Mouse (Mus musculus) adipocyte (in vitro differentiated cells): ENCODE data around the gene Cdc14a.
A peak's percentile ranks its signal among the peaks of the same experiment; 100 is the strongest.
"Not testable (repeated sequence)": the region's sequence is repeated elsewhere in the genome, so short reads cannot be mapped to it uniquely, and the experiment has no call there.

Source experiments
- DNase-seq: peaks from one replicate; pipeline ENCODE4 v3.0.0-alpha.2; 2016; ENCODE audit warnings: low spot score

The Cdc14a gene

GRCm38 (mm10) chr3:116373196-116373595 lies 50.6 kb downstream of the Cdc14a start:
- DNase-seq = no peak

- no peak for DNase-seq
These were observed 54.9 kb downstream of the Cdc14a start for GRCm38 (mm10) chr3:116368868-116369437.

GRCm38 (mm10) chr3:116366125-116366524 lies 57.7 kb downstream of the Cdc14a start:
- DNase-seq = no peak

- DNase-seq = no peak
These were observed 61.9 kb downstream of the Cdc14a start for GRCm38 (mm10) chr3:116361906-116362305.

GRCm38 (mm10) chr3:116361101-116361500 lies 62.7 kb downstream of the Cdc14a start:
- DNase-seq = no peak

GRCm38 (mm10) chr3:116357866-116358265 lies 66.0 kb downstream of the Cdc14a start:
- DNase-seq = no peak

GRCm38 (mm10) chr3:116357180-116357579 lies 66.7 kb downstream of the Cdc14a start:
- no peak for DNase-seq

- no peak for DNase-seq
These were observed 68.6 kb downstream of the Cdc14a start for GRCm38 (mm10) chr3:116355026-116355788.

- no peak for DNase-seq
These were observed 71.3 kb downstream of the Cdc14a start for GRCm38 (mm10) chr3:116352486-116352885.

GRCm38 (mm10) chr3:116350389-116350967 lies 73.4 kb downstream of the Cdc14a start:
- DNase-seq = no peak

GRCm38 (mm10) chr3:116347571-116347970 lies 76.3 kb downstream of the Cdc14a start:
- not testable (repeated sequence) for DNase-seq

GRCm38 (mm10) chr3:116345245-116345644 lies 78.6 kb downstream of the Cdc14a start:
- no peak for DNase-seq

GRCm38 (mm10) chr3:116342251-116342650 lies 81.6 kb downstream of the Cdc14a start:
- no peak for DNase-seq

GRCm38 (mm10) chr3:116340950-116341624 lies 82.7 kb downstream of the Cdc14a start:
- peak; percentile 25 for DNase-seq

- no peak for DNase-seq
These were observed 83.6 kb downstream of the Cdc14a start for GRCm38 (mm10) chr3:116340281-116340680.

GRCm38 (mm10) chr3:116338616-116339015 lies 85.2 kb downstream of the Cdc14a start:
- DNase-seq = no peak

- DNase-seq = no peak
These were observed 86.0 kb downstream of the Cdc14a start for GRCm38 (mm10) chr3:116337840-116338239.

GRCm38 (mm10) chr3:116335036-116335435 lies 88.8 kb downstream of the Cdc14a start:
- peak; percentile 46 for DNase-seq

- DNase-seq = no peak
These were observed 90.1 kb downstream of the Cdc14a start for GRCm38 (mm10) chr3:116333711-116334110.

- peak; percentile 83 for DNase-seq
These were observed 90.6 kb downstream of the Cdc14a start for GRCm38 (mm10) chr3:116333229-116333628.

- peak; percentile 87 for DNase-seq
These were observed 91.9 kb downstream of the Cdc14a start for GRCm38 (mm10) chr3:116331811-116332464.

- DNase-seq = no peak
These were observed 93.9 kb downstream of the Cdc14a start for GRCm38 (mm10) chr3:116329976-116330375.
